ENCODE assay signal across 8 mouse cellular contexts in genomic region chr14:121062238-121063082, GRCm38 (mm10). TPM values are rescaled to one million over a fixed set of nuclear protein-coding genes. Genes with fewer than 3 reads are reported as not detected.
DNase-seq lines count a peak whose midpoint lies in the region; ATAC-seq and TF ChIP-seq lines count a peak whose summit lies in the region.

No protein-coding gene starts in this region.

- no peak for TF ChIP-seq CTCF in gastrocnemius, adult 2 months (IDR thresholded peaks at IDR 0.05)

- H3K4me3 ChIP-seq in gastrocnemius, adult 2 months = peak overlapping the region; percentile 18
- 0 out of 2 replicates have a peak overlapping the region, but pooled peaks have one; percentile 9 for H3K4me3 ChIP-seq in heart, embryonic 10.5 days
- no peak overlapping the region for H3K4me3 ChIP-seq in kidney, embryonic 16.5 days (ENCODE audit: low read length)
- H3K4me3 ChIP-seq in limb, embryonic 14.5 days (replicated peaks; ENCODE audit: low read length) = no peak overlapping the region

- H3K9me3 ChIP-seq in heart, embryonic 10.5 days = no peaks in the 10 kb centered on the region
- H3K9me3 ChIP-seq in kidney, embryonic 16.5 days (ENCODE audit: low read length) = peaks cover 6% of the 10 kb centered on the region; the same call in 1 of the 2 replicates
- no peaks in the 10 kb centered on the region for H3K9me3 ChIP-seq in limb, embryonic 14.5 days (ENCODE audit: control insufficient read depth, low read length)

- peak; percentile 69 for ATAC-seq in kidney, embryonic 16.5 days (ENCODE audit: low FRiP score, low TSS enrichment)
- ATAC-seq in limb, embryonic 14.5 days (ENCODE audit: low FRiP score, low read depth) = peak; percentile 64; the same call in 1 of the 2 replicates
- ATAC-seq in megakaryocyte progenitor cell, adult 5-6 weeks (replicated peaks; ENCODE audit: poor library complexity) = no peak

- H3K36me3 ChIP-seq in heart, embryonic 10.5 days = peaks cover 17% of the 10 kb centered on the region
- peaks cover 15% of the 10 kb centered on the region for H3K36me3 ChIP-seq in kidney, embryonic 16.5 days (ENCODE audit: insufficient read depth, low read length)
- peaks cover 6% of the 10 kb centered on the region; the same call in 1 of the 2 replicates for H3K36me3 ChIP-seq in limb, embryonic 14.5 days (ENCODE audit: control insufficient read depth, insufficient read depth, low read length)

- 0 out of 2 replicates have a peak overlapping the region, but pooled peaks have one; percentile 13 for H3K4me2 ChIP-seq in kidney, embryonic 16.5 days (replicated peaks; ENCODE audit: low read depth, low read length)
- no peak overlapping the region for H3K4me2 ChIP-seq in limb, embryonic 14.5 days (replicated peaks; ENCODE audit: low read depth, low read length, severe bottlenecking)

- DNase-seq in gastrocnemius, adult 2 months = no peak
- DNase-seq in gastrocnemius, adult 8-10 months (ENCODE audit: low spot score in 2 of 2) = no peak
- peak; percentile 62 to 70 for DNase-seq in cerebellum, postnatal 10 days
- DNase-seq in heart, embryonic 10.5 days (ENCODE audit: low spot score) = no peak
- DNase-seq in limb, embryonic 14.5 days (ENCODE audit: low spot score) = peak; percentile 88
- peak; percentile 72 for DNase-seq in retina, postnatal 1 day

- 49% methylated on average over 14 of the region's 14 CpGs for WGBS in heart, embryonic 10.5 days
- 14% methylated on average over 14 of the region's 14 CpGs for WGBS in kidney, embryonic 16.5 days
- WGBS in limb, embryonic 14.5 days = 10% methylated on average over 14 of the region's 14 CpGs

- peak overlapping the region; percentile 32; the same call in 1 of the 2 replicates for H3K27ac ChIP-seq in gastrocnemius, adult 2 months
- H3K27ac ChIP-seq in heart, embryonic 10.5 days = peak overlapping the region; percentile 75
- H3K27ac ChIP-seq in kidney, embryonic 16.5 days (ENCODE audit: low read length) = peak overlapping the region; percentile 59
- H3K27ac ChIP-seq in limb, embryonic 14.5 days (replicated peaks; ENCODE audit: low read depth, low read length) = peak overlapping the region; percentile 40; the same call in 1 of the 2 replicates

- H3K4me1 ChIP-seq in heart, embryonic 10.5 days = peaks cover 70% of the 10 kb centered on the region
- H3K4me1 ChIP-seq in kidney, embryonic 16.5 days (ENCODE audit: insufficient read depth, low read length) = peaks cover 48% of the 10 kb centered on the region
- peaks cover 48% of the 10 kb centered on the region for H3K4me1 ChIP-seq in limb, embryonic 14.5 days (ENCODE audit: control insufficient read depth, insufficient read depth, low read length)

- no peak for TF ChIP-seq POLR2A in limb, embryonic 14.5 days (IDR thresholded peaks at IDR 0.05; ENCODE audit: borderline replicate concordance, extremely low read depth, insufficient read depth, insufficient read length)

- intact Hi-C loops in gastrocnemius, adult 2 months (cut with DNase I) = no loop called here

- H3K27me3 ChIP-seq in heart, embryonic 10.5 days (ENCODE audit: insufficient read depth, poor library complexity, severe bottlenecking) = no peaks in the 10 kb centered on the region
- no peaks in the 10 kb centered on the region for H3K27me3 ChIP-seq in kidney, embryonic 16.5 days (ENCODE audit: insufficient read depth, low read length)
- no peaks in the 10 kb centered on the region for H3K27me3 ChIP-seq in limb, embryonic 14.5 days (ENCODE audit: control insufficient read depth, insufficient read depth, low read length)

- peak overlapping the region; percentile 49 for H3K9ac ChIP-seq in kidney, embryonic 16.5 days (replicated peaks; ENCODE audit: low read length)
- no peak overlapping the region for H3K9ac ChIP-seq in limb, embryonic 14.5 days (ENCODE audit: low read depth, low read length, severe bottlenecking)

RNA-seq across cellular contexts. Expression of gene Farp1, which starts 27.5 kb away (rescaled TPM):
- 1 to 10 TPM; 5.7 to 6.2 TPM for total RNA-seq in gastrocnemius, adult 2 months (2021)
- total RNA-seq in gastrocnemius, adult 8-10 months (2022) = 1 to 10 TPM; 3.7 to 6.8 (median 4.1) TPM
- polyA plus RNA-seq in heart, embryonic 10.5 days (2016; fragmentation: Nextera tagmentation; extraction: Ambion mirVana) = 27.0 and 36.1 TPM in 2 replicates
- polyA plus RNA-seq in kidney, embryonic 16.5 days (2015; fragmentation: Nextera tagmentation; extraction: Ambion mirVana) = 31.3 and 31.9 TPM in 2 replicates
- 78.5 and 91.4 TPM in 2 replicates for polyA plus RNA-seq in limb, embryonic 14.5 days (2012; rRNA removed)
- 43.3 and 51.4 TPM in 2 replicates for polyA plus RNA-seq in limb, embryonic 14.5 days (2014; fragmentation: Nextera tagmentation; extraction: Ambion mirVana)
- total RNA-seq in megakaryocyte progenitor cell, adult 5-6 weeks (2015) = 0.15 and 0.78 TPM in 2 replicates
- 0.68 TPM in 1 of 2 replicates, not detected in the other for total RNA-seq in megakaryocyte progenitor cell, adult 5-6 weeks (2017)

Comparison
In these comparisons a context has a peak if more than half of its experiments do, and no peak if none do; other contexts are left out.
1. DNase-seq: peak in cerebellum, postnatal 10 days (2 of 2), limb, embryonic 14.5 days (single experiment) and retina, postnatal 1 day (single experiment); none in gastrocnemius, adult 2 months (single experiment), gastrocnemius, adult 8-10 months (0 of 2) and heart, embryonic 10.5 days (single experiment).
2. H3K4me3 ChIP-seq: peak in gastrocnemius, adult 2 months (single experiment) and heart, embryonic 10.5 days (single experiment); none in kidney, embryonic 16.5 days (single experiment) and limb, embryonic 14.5 days (single experiment).
3. Peak in every context shown above with its lines, with median percentiles within 50 percentile points of each other: H3K27ac ChIP-seq.